Mouse (Mus musculus) lung, embryonic 14.5 days (tissue): ENCODE data around the gene Elmo1. TPM values are rescaled to one million over a fixed set of nuclear protein-coding genes. Genes with fewer than 3 reads are reported as not detected.

ENCODE experiments used
- ATAC-seq: fragments of 200-750 bp; cut with Nextera tagmentation; 2 replicates; pipeline ENCODE4 v1.8.0; 2017; ENCODE audit warnings: mild to moderate bottlenecking, moderate TSS enrichment, moderate library complexity; ENCODE audit not compliant: insufficient read depth
- DNase-seq: peaks from one replicate; pipeline ENCODE4 v3.0.0-alpha.2; 2015
- H3K27ac ChIP-seq: fragments of 300-500 bp; sonication (generic); 2 replicates; pipeline ENCODE4 v1.5.1; 2014; ENCODE audit warnings: low read depth, mild to moderate bottlenecking, moderate library complexity
- H3K27me3 ChIP-seq: fragments of 300-500 bp; sonication (generic); 2 replicates; pipeline ENCODE4 v1.6.1; 2014; ENCODE audit warnings: low read length, control low read depth; ENCODE audit not compliant: insufficient read depth
- H3K36me3 ChIP-seq: fragments of 300-500 bp; sonication (generic); 2 replicates; pipeline ENCODE4 v1.6.1; 2014; ENCODE audit warnings: control low read depth; ENCODE audit not compliant: insufficient read depth
- H3K4me1 ChIP-seq: fragments of 300-500 bp; sonication (generic); 2 replicates; pipeline ENCODE4 v1.6.1; 2014; ENCODE audit warnings: antibody characterized with exemption, control low read depth; ENCODE audit not compliant: insufficient read depth
- H3K4me2 ChIP-seq: fragments of 300-500 bp; sonication (generic); 2 replicates; pipeline ENCODE4 v1.6.1; 2014; ENCODE audit warnings: mild to moderate bottlenecking
- H3K4me3 ChIP-seq: fragments of 300-500 bp; sonication (generic); 2 replicates; pipeline ENCODE4 v1.5.1; 2014; ENCODE audit warnings: low read depth, low read length
- H3K9ac ChIP-seq: fragments of 300-500 bp; sonication (generic); 2 replicates; pipeline ENCODE4 v1.6.1; 2014
- H3K9me3 ChIP-seq: fragments of 300-500 bp; sonication (generic); 2 replicates; pipeline ENCODE4 v1.6.1; 2016; ENCODE audit warnings: low read depth, low read length, control low read depth
- CTCF ChIP-seq: IDR thresholded peaks from 2 replicates; pipeline ENCODE4 v1.5.1; 2016; ENCODE audit warnings: antibody characterized with exemption, low read depth
- WGBS: fragments of 180-500 bp; shearing (Covaris S2); extraction: QIAGEN DNeasy Blood & Tissue Kit; methylation state at CpG from one replicate; pipeline ENCODE4 v1.1.7; 2014; 5-methylcytosine and 5-hydroxymethylcytosine counted together
- polyA plus RNA-seq: library from polyadenylated mRNA; unstranded; fragments of >200 nt; fragmentation: Nextera tagmentation; extraction: Ambion mirVana; gene quantifications from 2 replicates; pipeline ENCODE4 v1.2.1, GENCODE M21; 2014

Elmo1 gene
- polyA plus RNA-seq, 1 experiment from 2014 or later = 37.8 TPM

- WGBS = 42% methylated on average over 11 of the region's 11 CpGs
- Histone ChIP-seq H3K9me3 (no peaks in the 10 kb centered on the region), H3K4me1 (peaks cover 40% of the 10 kb centered on the region), H3K27ac (peak overlapping the region; percentile 5; the same call in 1 of the 2 replicates), H3K9ac (no peak overlapping the region), H3K4me2 (no peak overlapping the region), H3K36me3 (no peaks in the 10 kb centered on the region), H3K27me3 (no peaks in the 10 kb centered on the region), H3K4me3 (no peak overlapping the region)
- no peak for DNase-seq
- TF ChIP-seq CTCF = no peak
- no peak for ATAC-seq
These were observed 19.7 kb downstream of the Elmo1 start for GRCm38 (mm10) chr13:20109987-20110680.

GRCm38 (mm10) chr13:20111256-20111800, 20.9 kb downstream of the Elmo1 start:
- Histone ChIP-seq H3K27me3 (no peaks in the 10 kb centered on the region), H3K9me3 (no peaks in the 10 kb centered on the region), H3K4me2 (no peak overlapping the region), H3K4me1 (peaks cover 41% of the 10 kb centered on the region), H3K9ac (no peak overlapping the region), H3K4me3 (no peak overlapping the region), H3K36me3 (no peaks in the 10 kb centered on the region), H3K27ac (no peak overlapping the region)
- DNase-seq (no peak), ATAC-seq (no peak)
- no peak for TF ChIP-seq CTCF
- 25% methylated on average over 2 of the region's 2 CpGs for WGBS

GRCm38 (mm10) chr13:20115131-20115907, 24.9 kb downstream of the Elmo1 start:
- H3K4me3 ChIP-seq = no peak overlapping the region
- peak; percentile 80 for DNase-seq
- H3K4me2 ChIP-seq = no peak overlapping the region
- no peak overlapping the region for H3K9ac ChIP-seq
- peak; percentile 79 for ATAC-seq
- H3K36me3 ChIP-seq = no peaks in the 10 kb centered on the region
- no peaks in the 10 kb centered on the region for H3K27me3 ChIP-seq
- H3K4me1 ChIP-seq = peaks cover 44% of the 10 kb centered on the region
- no peak for TF ChIP-seq CTCF
- no peaks in the 10 kb centered on the region for H3K9me3 ChIP-seq
- 33% methylated on average over 9 of the region's 9 CpGs for WGBS
- no peak overlapping the region for H3K27ac ChIP-seq

GRCm38 (mm10) chr13:20116019-20116418, 25.6 kb downstream of the Elmo1 start:
- Histone ChIP-seq H3K9me3 (no peaks in the 10 kb centered on the region), H3K9ac (no peak overlapping the region), H3K4me2 (no peak overlapping the region), H3K4me3 (no peak overlapping the region), H3K27ac (peak overlapping the region; percentile 3; the same call in 1 of the 2 replicates), H3K4me1 (peaks cover 48% of the 10 kb centered on the region), H3K27me3 (no peaks in the 10 kb centered on the region), H3K36me3 (no peaks in the 10 kb centered on the region)
- DNase-seq = no peak
- no peak for TF ChIP-seq CTCF
- 56% methylated on average over 6 of the region's 6 CpGs for WGBS
- ATAC-seq = no peak

- DNase-seq = peak; percentile 81
- Histone ChIP-seq H3K4me1 (peaks cover 48% of the 10 kb centered on the region), H3K9me3 (no peaks in the 10 kb centered on the region), H3K4me2 (no peak overlapping the region), H3K27me3 (no peaks in the 10 kb centered on the region), H3K27ac (0 out of 2 replicates have a peak overlapping the region, but pooled peaks have one; percentile 3), H3K36me3 (no peaks in the 10 kb centered on the region), H3K4me3 (no peak overlapping the region), H3K9ac (no peak overlapping the region)
- TF ChIP-seq CTCF = no peak
- 35% methylated on average over 1 of the region's 1 CpGs for WGBS
- ATAC-seq = peak; percentile 62
These were observed 26.6 kb downstream of the Elmo1 start for GRCm38 (mm10) chr13:20116868-20117510.

GRCm38 (mm10) chr13:20117691-20118090, 27.3 kb downstream of the Elmo1 start:
- ATAC-seq (no peak), DNase-seq (no peak)
- Histone ChIP-seq H3K27me3 (no peaks in the 10 kb centered on the region), H3K36me3 (no peaks in the 10 kb centered on the region), H3K4me3 (no peak overlapping the region), H3K27ac (no peak overlapping the region), H3K4me2 (no peak overlapping the region), H3K9me3 (no peaks in the 10 kb centered on the region), H3K4me1 (peaks cover 43% of the 10 kb centered on the region), H3K9ac (no peak overlapping the region)
- WGBS = 73% methylated on average over 1 of the region's 1 CpGs
- TF ChIP-seq CTCF = no peak
